Mouse (Mus musculus): Measurements from ENCODE around the gene Dclk3.

GRCm38 (mm10) chr9:111522226-111522625 is 83.3 kb downstream of the Dclk3 start:
- TF ChIP-seq POLR2A (IDR thresholded peaks at IDR 0.05; ENCODE audit: borderline replicate concordance, control insufficient read depth, low read depth, low read length) (no peak), CTCF (IDR thresholded peaks at IDR 0.05; ENCODE audit: control insufficient read depth, insufficient read depth, low read length) (no peak)
